Mouse (Mus musculus) myocyte (in vitro differentiated cells): ENCODE measurements around the gene Teddm2.

Experiments
- MAX ChIP-seq: IDR thresholded peaks from one replicate; pipeline ENCODE4 v1.6.1; 2011; ENCODE audit warnings: low read depth, mild to moderate bottlenecking, control low read depth
- TCF12 ChIP-seq: IDR thresholded peaks from one replicate; pipeline ENCODE4 v1.6.1; 2011; ENCODE audit warnings: mild to moderate bottlenecking, control low read depth; ENCODE audit not compliant: poor library complexity, insufficient read depth, severe bottlenecking

- TF ChIP-seq TCF12 (no peak), MAX (no peak)
Measured at GRCm38 (mm10) chr1:153855946-153856345, 44.1 kb downstream of the Teddm2 start.
